In the genomic region with DNA sequence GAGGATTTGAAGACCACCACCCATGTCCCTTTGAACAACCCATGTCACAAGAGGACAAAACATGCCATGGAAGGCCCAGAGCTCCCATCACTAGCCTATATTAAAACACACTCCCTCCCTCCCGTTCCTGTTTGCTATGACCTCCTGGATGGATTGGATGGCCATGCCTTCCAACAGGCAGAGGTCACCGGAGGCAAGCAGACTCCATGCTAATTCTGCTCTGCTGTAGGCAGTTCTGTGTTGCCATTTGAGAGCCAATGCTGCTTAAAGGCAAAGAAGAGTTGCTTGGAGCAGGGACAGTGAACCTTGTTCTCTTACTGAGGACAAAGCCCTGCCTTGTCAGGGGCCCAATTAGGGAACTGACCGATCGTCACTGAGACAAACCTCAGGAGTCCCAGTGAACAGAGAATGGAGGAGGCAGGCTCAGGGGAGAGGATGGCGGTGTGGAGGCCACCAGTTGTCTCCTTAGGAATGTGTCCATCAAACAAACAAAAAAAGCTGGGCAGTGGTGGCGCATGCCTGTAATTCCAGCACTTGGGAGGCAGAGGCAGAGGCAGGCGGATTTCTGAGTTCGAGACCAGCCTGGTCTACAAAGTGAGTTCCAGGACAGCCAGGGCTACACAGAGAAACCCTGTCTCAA, we compare ENCODE assay signal across 12 mouse cellular contexts. TPM values are rescaled to one million over a fixed set of nuclear protein-coding genes. Genes with fewer than 3 reads are reported as not detected.
DNase-seq lines count a peak whose midpoint lies in the region; ATAC-seq lines count a peak whose summit lies in the region.
"Had no signal": no experiment of that assay in that cellular context is flagged by ENCODE, and none has a peak within 500 bp of the region (broad histone marks: within the 10 kb centered on the region; RNA-seq: fewer than 3 reads in every experiment).

No protein-coding gene starts in this region.

- peaks cover 45% of the 10 kb centered on the region for H3K4me1 ChIP-seq in forebrain, embryonic 15.5 days
- peaks cover 12% of the 10 kb centered on the region for H3K4me1 ChIP-seq in forebrain, embryonic 11.5 days (replicated peaks; ENCODE audit: control insufficient read depth, insufficient read depth, low read length)
- H3K4me1 ChIP-seq in midbrain, embryonic 12.5 days: peaks cover 33% of the 10 kb centered on the region
- peaks cover 18% of the 10 kb centered on the region for H3K4me1 ChIP-seq in midbrain, embryonic 11.5 days (ENCODE audit: control insufficient read depth, insufficient read depth, low read length)
- peaks cover 42% of the 10 kb centered on the region for H3K4me1 ChIP-seq in intestine, embryonic 16.5 days (ENCODE audit: control insufficient read depth, insufficient read depth, low read length)
- peaks cover 36% of the 10 kb centered on the region for H3K4me1 ChIP-seq in stomach, embryonic 16.5 days (ENCODE audit: control insufficient read depth, insufficient read depth, low read length)

- ATAC-seq in forebrain, embryonic 15.5 days (replicated peaks): no peak
- no peak for ATAC-seq in forebrain, embryonic 11.5 days (replicated peaks; ENCODE audit: low FRiP score)
- no peak for ATAC-seq in midbrain, embryonic 12.5 days (ENCODE audit: low FRiP score, low read depth)
- no peak for ATAC-seq in midbrain, embryonic 11.5 days (ENCODE audit: low FRiP score)
- no peak for ATAC-seq in intestine, embryonic 16.5 days
- ATAC-seq in stomach, embryonic 16.5 days (ENCODE audit: insufficient read depth, low FRiP score): no peak

- DNase-seq in forebrain, embryonic 11.5 days (ENCODE audit: low spot score): no peak
- DNase-seq in midbrain, embryonic 11.5 days (ENCODE audit: low spot score, missing footprints): no peak
- no peak for DNase-seq in layer of hippocampus, adult 11-12 months (ENCODE audit: low spot score)
- no peak for DNase-seq in urinary bladder, postnatal 36 days (ENCODE audit: low spot score in 2 of 2)
- DNase-seq: kidney, postnatal 14 days; left cerebral cortex, postnatal 4 days; midbrain, embryonic 14.5 days had no signal

- H3K27ac ChIP-seq in forebrain, embryonic 15.5 days (replicated peaks): 0 out of 2 replicates have a peak overlapping the region, but pooled peaks have one; percentile 39
- H3K27ac ChIP-seq in forebrain, embryonic 11.5 days (ENCODE audit: low read depth, low read length): no peak overlapping the region
- H3K27ac ChIP-seq in midbrain, embryonic 12.5 days (replicated peaks): peak overlapping the region; percentile 16; the same call in 1 of the 2 replicates
- H3K27ac ChIP-seq in midbrain, embryonic 11.5 days (ENCODE audit: low read depth, low read length): no peak overlapping the region
- H3K27ac ChIP-seq in intestine, embryonic 16.5 days (ENCODE audit: low read length): peak overlapping the region; percentile 100
- 0 out of 2 replicates have a peak overlapping the region, but pooled peaks have one; percentile 99 for H3K27ac ChIP-seq in stomach, embryonic 16.5 days (ENCODE audit: low read length)

- H3K9ac ChIP-seq in forebrain, embryonic 15.5 days (replicated peaks): no peak overlapping the region
- no peak overlapping the region for H3K9ac ChIP-seq in forebrain, embryonic 11.5 days (ENCODE audit: low read length)
- H3K9ac ChIP-seq in midbrain, embryonic 12.5 days (replicated peaks): no peak overlapping the region
- no peak overlapping the region for H3K9ac ChIP-seq in midbrain, embryonic 11.5 days (ENCODE audit: low read length)
- H3K9ac ChIP-seq in intestine, embryonic 16.5 days (ENCODE audit: low read depth, low read length): no peak overlapping the region
- H3K9ac ChIP-seq in stomach, embryonic 16.5 days (ENCODE audit: low read length): no peak overlapping the region

- no peaks in the 10 kb centered on the region for H3K27me3 ChIP-seq in forebrain, embryonic 15.5 days
- H3K27me3 ChIP-seq in forebrain, embryonic 11.5 days (ENCODE audit: control insufficient read depth, insufficient read depth, low read length): no peaks in the 10 kb centered on the region
- H3K27me3 ChIP-seq in midbrain, embryonic 12.5 days: no peaks in the 10 kb centered on the region
- no peaks in the 10 kb centered on the region for H3K27me3 ChIP-seq in midbrain, embryonic 11.5 days (ENCODE audit: control insufficient read depth, insufficient read depth, low read length)
- H3K27me3 ChIP-seq in intestine, embryonic 16.5 days (replicated peaks; ENCODE audit: control insufficient read depth, insufficient read depth, low read length): no peaks in the 10 kb centered on the region
- H3K27me3 ChIP-seq in stomach, embryonic 16.5 days (ENCODE audit: control insufficient read depth, insufficient read depth, low read length): no peaks in the 10 kb centered on the region

- peaks cover 34% of the 10 kb centered on the region for H3K36me3 ChIP-seq in forebrain, embryonic 15.5 days
- peaks cover 13% of the 10 kb centered on the region; the same call in 1 of the 2 replicates for H3K36me3 ChIP-seq in forebrain, embryonic 11.5 days (ENCODE audit: control insufficient read depth, insufficient read depth, low read length)
- peaks cover 47% of the 10 kb centered on the region for H3K36me3 ChIP-seq in midbrain, embryonic 12.5 days
- peaks cover 13% of the 10 kb centered on the region for H3K36me3 ChIP-seq in midbrain, embryonic 11.5 days (ENCODE audit: control insufficient read depth, insufficient read depth, low read length)
- H3K36me3 ChIP-seq in intestine, embryonic 16.5 days (ENCODE audit: control insufficient read depth, insufficient read depth, low read length): peaks cover 20% of the 10 kb centered on the region
- H3K36me3 ChIP-seq in stomach, embryonic 16.5 days (ENCODE audit: control insufficient read depth, insufficient read depth, low read length): peaks cover 14% of the 10 kb centered on the region

- no peak overlapping the region for H3K4me3 ChIP-seq in forebrain, embryonic 15.5 days
- H3K4me3 ChIP-seq in forebrain, embryonic 11.5 days (ENCODE audit: low read depth, low read length): no peak overlapping the region
- H3K4me3 ChIP-seq in midbrain, embryonic 12.5 days: no peak overlapping the region
- no peak overlapping the region for H3K4me3 ChIP-seq in midbrain, embryonic 11.5 days (ENCODE audit: low read depth, low read length)
- H3K4me3 ChIP-seq in intestine, embryonic 16.5 days (ENCODE audit: low read length): no peak overlapping the region; the same call in 1 of the 2 replicates
- H3K4me3 ChIP-seq in stomach, embryonic 16.5 days (replicated peaks; ENCODE audit: low read length): no peak overlapping the region

- H3K9me3 ChIP-seq in forebrain, embryonic 15.5 days: no peaks in the 10 kb centered on the region
- H3K9me3 ChIP-seq in forebrain, embryonic 11.5 days (ENCODE audit: control insufficient read depth, low read length): no peaks in the 10 kb centered on the region
- no peaks in the 10 kb centered on the region for H3K9me3 ChIP-seq in midbrain, embryonic 12.5 days
- H3K9me3 ChIP-seq in midbrain, embryonic 11.5 days (ENCODE audit: control insufficient read depth, low read length): no peaks in the 10 kb centered on the region
- no peaks in the 10 kb centered on the region for H3K9me3 ChIP-seq in intestine, embryonic 16.5 days (ENCODE audit: control insufficient read depth, low read length)
- H3K9me3 ChIP-seq in stomach, embryonic 16.5 days (replicated peaks; ENCODE audit: control insufficient read depth, low read length): no peaks in the 10 kb centered on the region

- no peak overlapping the region for H3K4me2 ChIP-seq in forebrain, embryonic 15.5 days (replicated peaks)
- no peak overlapping the region for H3K4me2 ChIP-seq in forebrain, embryonic 11.5 days (ENCODE audit: low read depth, low read length, severe bottlenecking)
- no peak overlapping the region for H3K4me2 ChIP-seq in midbrain, embryonic 12.5 days (replicated peaks)
- H3K4me2 ChIP-seq in midbrain, embryonic 11.5 days: no peak overlapping the region
- no peak overlapping the region for H3K4me2 ChIP-seq in intestine, embryonic 16.5 days (ENCODE audit: low read depth, low read length)
- H3K4me2 ChIP-seq in stomach, embryonic 16.5 days (ENCODE audit: low read depth, low read length): no peak overlapping the region

- whole genome bisulfite sequencing in forebrain, embryonic 15.5 days: 68% methylated on average over 8 of the region's 8 CpGs
- 74% methylated on average over 8 of the region's 8 CpGs for WGBS in forebrain, embryonic 11.5 days
- WGBS in midbrain, embryonic 12.5 days: 77% methylated on average over 8 of the region's 8 CpGs
- WGBS in midbrain, embryonic 11.5 days: 83% methylated on average over 8 of the region's 8 CpGs
- 68% methylated on average over 8 of the region's 8 CpGs for WGBS in intestine, embryonic 16.5 days
- WGBS in stomach, embryonic 16.5 days: 76% methylated on average over 8 of the region's 8 CpGs

RNA-seq across cellular contexts. Expression of a gene that starts 4.5 kb away (rescaled TPM):
- polyA plus RNA-seq in forebrain, embryonic 15.5 days (2015; fragmentation: Nextera tagmentation; extraction: Ambion mirVana): 123 and 124 TPM in 2 replicates
- 139 and 144 TPM in 2 replicates for polyA plus RNA-seq in forebrain, embryonic 11.5 days (2014; fragmentation: Nextera tagmentation; extraction: Ambion mirVana)
- polyA plus RNA-seq in midbrain, embryonic 12.5 days (2016; fragmentation: Nextera tagmentation; extraction: Ambion mirVana): 128 and 134 TPM in 2 replicates
- 137 and 144 TPM in 2 replicates for polyA plus RNA-seq in midbrain, embryonic 11.5 days (2014; fragmentation: Nextera tagmentation; extraction: Ambion mirVana)
- polyA plus RNA-seq in intestine, embryonic 16.5 days (2015; fragmentation: Nextera tagmentation; extraction: Ambion mirVana): 141 and 160 TPM in 2 replicates
- 134 and 150 TPM in 2 replicates for polyA plus RNA-seq in stomach, embryonic 16.5 days (2015; fragmentation: Nextera tagmentation; extraction: Ambion mirVana)

RNA-seq across cellular contexts. Expression of a gene that starts 4.6 kb away (rescaled TPM):
- polyA plus RNA-seq in forebrain, embryonic 15.5 days (2015; fragmentation: Nextera tagmentation; extraction: Ambion mirVana): 65.3 and 70.7 TPM in 2 replicates
- polyA plus RNA-seq in forebrain, embryonic 11.5 days (2014; fragmentation: Nextera tagmentation; extraction: Ambion mirVana): 69.1 and 69.4 TPM in 2 replicates
- 56.5 and 60.7 TPM in 2 replicates for polyA plus RNA-seq in midbrain, embryonic 12.5 days (2016; fragmentation: Nextera tagmentation; extraction: Ambion mirVana)
- polyA plus RNA-seq in midbrain, embryonic 11.5 days (2014; fragmentation: Nextera tagmentation; extraction: Ambion mirVana): 70.9 and 75.4 TPM in 2 replicates
- 43.0 and 47.8 TPM in 2 replicates for polyA plus RNA-seq in intestine, embryonic 16.5 days (2015; fragmentation: Nextera tagmentation; extraction: Ambion mirVana)
- polyA plus RNA-seq in stomach, embryonic 16.5 days (2015; fragmentation: Nextera tagmentation; extraction: Ambion mirVana): 37.7 and 51.1 TPM in 2 replicates

RNA-seq across cellular contexts. Expression of a gene that starts 23.9 kb away (rescaled TPM):
- polyA plus RNA-seq in forebrain, embryonic 15.5 days (2015; fragmentation: Nextera tagmentation; extraction: Ambion mirVana): 4.2 TPM in 1 of 2 replicates, not detected in the other
- polyA plus RNA-seq in forebrain, embryonic 11.5 days (2014; fragmentation: Nextera tagmentation; extraction: Ambion mirVana): not detected in 2 replicates
- 4.1 TPM in 1 of 2 replicates, not detected in the other for polyA plus RNA-seq in midbrain, embryonic 12.5 days (2016; fragmentation: Nextera tagmentation; extraction: Ambion mirVana)
- polyA plus RNA-seq in midbrain, embryonic 11.5 days (2014; fragmentation: Nextera tagmentation; extraction: Ambion mirVana): not detected in 2 replicates
- 4.1 TPM in 1 of 2 replicates, not detected in the other for polyA plus RNA-seq in intestine, embryonic 16.5 days (2015; fragmentation: Nextera tagmentation; extraction: Ambion mirVana)
- polyA plus RNA-seq in stomach, embryonic 16.5 days (2015; fragmentation: Nextera tagmentation; extraction: Ambion mirVana): 1.2 TPM in 1 of 2 replicates, not detected in the other
- polyA plus RNA-seq: embryonic facial prominence, embryonic 11.5 days had no signal

RNA-seq across cellular contexts. Expression of a gene that starts 25.7 kb away (rescaled TPM):
- 41.0 and 41.6 TPM in 2 replicates for polyA plus RNA-seq in forebrain, embryonic 15.5 days (2015; fragmentation: Nextera tagmentation; extraction: Ambion mirVana)
- polyA plus RNA-seq in forebrain, embryonic 11.5 days (2014; fragmentation: Nextera tagmentation; extraction: Ambion mirVana): 47.0 and 47.1 TPM in 2 replicates
- 46.4 and 50.7 TPM in 2 replicates for polyA plus RNA-seq in midbrain, embryonic 12.5 days (2016; fragmentation: Nextera tagmentation; extraction: Ambion mirVana)
- 35.5 and 40.8 TPM in 2 replicates for polyA plus RNA-seq in midbrain, embryonic 11.5 days (2014; fragmentation: Nextera tagmentation; extraction: Ambion mirVana)
- polyA plus RNA-seq in intestine, embryonic 16.5 days (2015; fragmentation: Nextera tagmentation; extraction: Ambion mirVana): 26.0 and 29.1 TPM in 2 replicates
- polyA plus RNA-seq in stomach, embryonic 16.5 days (2015; fragmentation: Nextera tagmentation; extraction: Ambion mirVana): 29.3 and 30.4 TPM in 2 replicates

RNA-seq across cellular contexts. Expression of a gene that starts 27.5 kb away (rescaled TPM):
- 0.50 and 0.57 TPM in 2 replicates for polyA plus RNA-seq in forebrain, embryonic 15.5 days (2015; fragmentation: Nextera tagmentation; extraction: Ambion mirVana)
- 0.12 and 0.17 TPM in 2 replicates for polyA plus RNA-seq in forebrain, embryonic 11.5 days (2014; fragmentation: Nextera tagmentation; extraction: Ambion mirVana)
- 0.08 and 0.17 TPM in 2 replicates for polyA plus RNA-seq in midbrain, embryonic 12.5 days (2016; fragmentation: Nextera tagmentation; extraction: Ambion mirVana)
- 0.03 and 0.05 TPM in 2 replicates for polyA plus RNA-seq in midbrain, embryonic 11.5 days (2014; fragmentation: Nextera tagmentation; extraction: Ambion mirVana)
- polyA plus RNA-seq in intestine, embryonic 16.5 days (2015; fragmentation: Nextera tagmentation; extraction: Ambion mirVana): 0.05 TPM in 1 of 2 replicates, not detected in the other
- not detected in 2 replicates for polyA plus RNA-seq in stomach, embryonic 16.5 days (2015; fragmentation: Nextera tagmentation; extraction: Ambion mirVana)
- polyA plus RNA-seq: embryonic facial prominence, embryonic 11.5 days had no signal

Comparison
In these comparisons a context has a peak if more than half of its experiments do, and no peak if none do; other contexts are left out.
1. H3K27ac ChIP-seq: peak in forebrain, embryonic 15.5 days (single experiment), midbrain, embryonic 12.5 days (single experiment), intestine, embryonic 16.5 days (single experiment) and stomach, embryonic 16.5 days (single experiment); none in forebrain, embryonic 11.5 days (single experiment) and midbrain, embryonic 11.5 days (single experiment).